Mouse (Mus musculus) thymus, postnatal 10 days (tissue): Measurements from ENCODE around the gene Ccdc102a.

Source experiments
- DNase-seq, 2 experiments: peaks; one replicate each; pipeline ENCODE4 v3.0.0; 2021; ENCODE audit warnings: low spot score in 2 of 2

Gene Ccdc102a

DNA sequence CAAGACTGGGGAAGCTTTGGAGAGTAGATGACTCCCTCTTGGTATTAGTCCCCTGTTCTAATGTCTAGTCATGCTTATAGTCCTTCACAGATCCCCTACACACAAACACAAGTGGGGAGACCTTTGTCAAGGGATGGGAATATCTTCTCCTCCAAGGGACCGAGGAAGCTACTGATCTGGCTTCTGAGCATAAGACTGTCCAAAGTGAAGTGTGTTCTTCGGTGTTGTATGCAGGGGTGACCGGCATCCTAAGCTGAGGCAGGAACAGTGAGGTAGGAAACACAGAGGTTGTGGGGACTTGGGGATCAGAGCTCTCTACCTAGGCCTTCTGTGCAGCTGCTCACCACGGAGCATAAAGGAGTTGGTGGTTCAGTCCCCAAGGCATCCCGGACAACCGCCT lies 4.3 kb upstream of the Ccdc102a start:
- DNase-seq, result no peak

DNA sequence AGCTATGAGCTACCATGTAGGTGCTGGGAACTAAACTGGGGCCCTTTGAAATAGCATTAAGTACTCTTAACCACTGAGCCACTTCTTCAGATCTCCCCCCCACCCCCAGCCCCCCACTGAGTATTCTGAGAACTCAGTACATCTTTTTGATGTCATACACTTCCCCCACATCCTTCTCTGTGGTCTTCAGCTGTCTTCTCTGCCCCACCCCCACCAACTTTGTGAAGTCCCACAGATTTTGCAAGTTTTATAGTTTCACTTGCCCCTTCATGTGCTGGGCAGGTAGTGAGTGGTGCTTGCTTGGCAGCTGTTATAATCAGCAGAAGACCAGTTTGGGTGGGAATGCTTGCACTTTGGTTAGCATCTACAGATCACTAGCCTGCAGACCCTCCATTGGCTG lies 1.4 kb upstream of the Ccdc102a start:
- peak; percentile 18 to 31 for DNase-seq

DNA sequence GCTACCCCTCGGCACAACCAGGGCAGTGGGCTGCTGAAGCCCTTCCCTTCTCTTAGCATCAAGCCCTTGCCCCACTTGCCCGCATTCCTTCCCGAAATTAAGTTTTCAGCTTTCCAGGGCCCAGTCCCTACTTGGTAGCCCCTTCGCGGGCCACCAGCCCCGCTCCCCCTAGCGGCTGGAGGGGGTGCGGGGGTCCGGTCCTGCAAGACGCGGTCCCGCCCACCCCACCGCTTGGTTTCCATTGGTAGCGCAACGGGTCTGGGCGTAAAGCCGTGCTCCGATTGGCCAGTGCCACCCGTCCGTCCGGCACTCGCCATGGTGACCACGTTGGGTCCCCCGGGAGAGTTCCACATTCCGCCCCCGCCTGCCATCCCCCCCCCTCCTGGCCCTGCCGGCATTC lies 546 bp downstream of the Ccdc102a start:
- peak; percentile 77 to 81 for DNase-seq

DNA sequence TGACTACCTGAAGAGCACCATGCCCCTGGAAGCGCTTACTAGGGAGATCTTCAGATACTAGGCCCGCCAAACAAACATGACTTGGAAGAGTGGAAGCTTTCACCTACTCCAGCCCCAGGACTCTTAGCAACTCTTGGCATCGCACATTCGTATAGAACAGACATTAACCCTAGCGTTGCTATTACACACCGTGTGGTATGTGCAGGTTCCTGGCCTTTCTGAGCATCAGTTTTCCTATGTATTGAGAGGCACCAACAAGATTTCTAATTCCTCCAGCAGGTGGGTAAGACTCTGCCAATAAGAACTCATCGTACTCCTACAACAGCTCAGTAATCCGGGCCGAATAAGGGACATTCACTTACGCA lies 956 bp downstream of the Ccdc102a start:
- no peak for DNase-seq

DNA sequence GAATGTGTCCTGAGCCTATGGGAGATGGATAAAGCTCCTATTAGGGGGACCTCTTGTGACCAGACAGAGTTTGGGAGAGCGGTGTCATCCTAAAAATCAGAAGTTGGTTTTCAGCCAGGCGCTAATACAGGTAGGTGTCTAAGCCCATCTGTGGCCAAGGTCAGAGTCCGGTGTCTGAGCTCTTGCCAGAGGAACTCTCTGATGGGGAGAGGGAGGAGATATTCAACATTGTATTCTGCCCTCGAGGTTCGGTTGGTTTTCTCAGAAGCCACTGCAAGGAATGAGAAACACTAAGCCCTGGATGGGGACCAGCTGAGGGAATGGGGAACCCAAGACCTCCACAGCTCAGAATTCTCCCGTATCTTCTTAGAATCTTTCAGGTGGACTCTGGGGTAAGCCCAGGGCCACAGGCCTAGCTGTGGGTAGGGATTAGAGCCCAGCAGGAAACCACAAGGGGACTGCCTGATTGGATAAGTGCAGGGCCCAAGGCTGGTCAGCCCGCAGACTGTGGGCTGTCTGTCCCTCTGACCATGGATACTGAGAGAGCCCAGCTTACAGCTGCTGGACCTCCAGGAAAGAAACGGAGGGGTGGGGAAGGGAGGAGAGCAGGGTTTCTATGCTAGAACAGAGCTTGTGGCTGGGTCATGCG lies 1.5 kb downstream of the Ccdc102a start:
- no peak for DNase-seq

DNA sequence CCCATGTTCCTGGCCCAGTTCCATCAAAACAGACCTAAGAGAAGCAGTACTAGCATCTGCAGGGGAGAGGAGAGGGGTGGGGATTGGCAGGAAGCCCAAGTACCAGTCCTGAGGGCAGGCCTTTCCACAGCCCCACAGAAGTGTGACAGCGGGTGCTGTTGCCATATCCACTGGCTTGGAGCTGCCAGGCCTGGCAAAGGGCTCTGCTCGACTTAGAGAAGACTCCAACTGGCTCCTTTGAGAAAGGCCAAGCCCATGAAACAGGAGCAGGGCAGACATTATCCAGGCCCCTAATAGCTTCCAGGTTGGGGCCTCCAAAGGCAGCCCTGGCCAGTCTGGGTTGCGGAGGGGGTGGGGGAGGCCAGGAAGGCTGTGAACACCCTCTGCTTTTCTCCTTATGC lies 3.2 kb downstream of the Ccdc102a start:
- DNase-seq, result no peak

DNA sequence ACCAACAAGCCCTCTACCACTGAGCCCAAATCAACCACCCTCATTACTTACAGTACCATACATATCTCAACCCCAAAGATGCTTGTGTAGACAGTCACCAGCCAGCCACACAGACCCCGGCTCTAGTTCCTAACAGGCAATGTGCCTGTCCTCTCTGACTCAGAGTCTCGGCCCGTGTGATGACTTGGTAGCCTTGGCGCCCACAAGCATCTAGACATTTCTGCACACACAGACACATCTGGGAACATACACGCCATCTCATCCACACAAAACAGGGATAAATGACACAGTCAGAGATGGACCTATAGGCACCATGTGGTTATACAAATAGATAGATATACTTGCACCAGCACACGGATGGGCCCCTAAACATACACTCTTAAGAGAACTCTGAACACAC lies 3.6 kb downstream of the Ccdc102a start:
- no peak for DNase-seq

DNA sequence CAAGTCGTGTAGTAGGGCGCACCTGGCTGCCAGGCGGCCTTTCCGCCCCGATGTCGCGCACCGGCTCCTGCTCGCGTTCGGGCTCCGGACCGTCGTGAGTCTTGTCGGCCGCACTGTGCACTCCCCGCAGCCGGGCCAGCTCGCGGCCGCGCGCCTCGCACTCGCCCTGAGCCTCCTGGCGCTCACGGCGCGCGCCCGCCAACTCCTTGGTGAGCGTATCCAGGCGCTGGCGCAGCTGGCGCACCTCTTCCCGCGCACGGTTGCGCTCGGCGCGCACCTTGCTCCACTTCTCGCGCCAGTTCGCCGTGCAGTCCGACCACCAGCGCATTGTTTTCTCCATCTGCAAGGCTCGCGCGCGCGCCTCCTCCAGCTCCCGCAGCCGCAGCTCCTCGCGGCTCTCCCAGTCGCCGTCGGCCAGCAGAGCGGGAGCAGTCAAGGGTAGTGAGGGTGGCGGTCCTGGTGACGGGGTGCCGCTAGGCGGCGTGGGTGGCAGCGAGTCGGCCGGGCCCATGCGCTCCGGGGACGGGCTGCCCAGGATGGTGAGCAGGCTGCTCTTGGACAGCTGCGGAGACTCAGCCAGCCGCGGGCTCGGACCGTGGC lies 4.7 kb downstream of the Ccdc102a start:
- peak in 1 of 2 experiments; percentile 26 for DNase-seq

DNA sequence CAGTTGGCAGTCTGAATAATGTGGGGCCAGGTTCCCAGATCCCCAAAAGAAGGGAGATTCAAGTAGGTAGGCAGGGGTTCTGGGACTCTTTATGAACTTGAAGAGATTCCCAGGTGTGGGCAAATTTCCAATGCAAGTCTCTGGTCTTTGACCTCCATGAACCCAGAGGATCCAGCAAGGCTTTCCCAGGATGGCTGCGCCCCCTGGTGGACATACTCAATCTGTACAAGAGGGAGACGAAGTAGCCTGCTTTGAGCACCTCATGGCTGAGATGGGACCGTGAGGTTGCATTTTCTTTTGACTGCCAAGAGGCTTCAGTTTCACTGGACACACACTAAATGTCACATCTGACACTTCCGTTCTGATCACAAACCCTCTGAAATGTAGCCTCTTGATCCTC lies 9.1 kb downstream of the Ccdc102a start:
- peak; percentile 42 to 79 for DNase-seq

DNA sequence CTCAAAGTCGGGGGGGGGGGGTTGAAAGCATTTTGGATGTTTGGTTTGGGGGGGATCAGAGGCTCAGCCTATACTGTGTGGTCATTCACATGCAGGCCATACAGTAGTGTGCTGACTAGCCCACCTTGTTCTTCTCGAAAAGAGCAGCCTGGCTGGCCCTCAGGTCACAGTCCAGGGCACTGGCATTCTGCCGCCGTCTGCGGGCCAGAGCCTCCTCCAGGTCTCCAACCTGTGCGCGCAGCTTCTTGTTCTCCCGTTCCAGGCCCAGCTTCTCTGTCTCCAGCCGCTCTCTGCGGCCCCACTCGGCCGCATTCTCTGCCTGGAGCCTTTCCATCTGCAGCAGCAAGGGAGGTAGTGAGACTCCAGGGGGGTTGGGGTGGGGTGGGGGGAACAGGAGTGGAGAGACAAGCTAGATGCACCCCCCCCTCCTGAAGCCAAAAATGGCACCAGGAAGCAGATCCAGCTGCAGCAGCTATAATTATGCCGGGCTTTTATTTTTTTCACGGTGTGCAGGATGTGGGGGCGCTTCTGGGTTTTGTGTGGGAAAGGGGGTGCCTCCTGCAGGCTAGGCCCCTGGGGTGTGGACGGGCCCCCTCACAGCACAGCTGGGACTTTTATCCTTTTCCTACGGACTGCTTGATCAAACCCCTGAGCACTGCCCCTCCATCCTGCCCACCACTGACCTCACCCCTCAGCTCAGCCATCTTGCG lies 10.2 kb downstream of the Ccdc102a start:
- DNase-seq, result no peak

DNA sequence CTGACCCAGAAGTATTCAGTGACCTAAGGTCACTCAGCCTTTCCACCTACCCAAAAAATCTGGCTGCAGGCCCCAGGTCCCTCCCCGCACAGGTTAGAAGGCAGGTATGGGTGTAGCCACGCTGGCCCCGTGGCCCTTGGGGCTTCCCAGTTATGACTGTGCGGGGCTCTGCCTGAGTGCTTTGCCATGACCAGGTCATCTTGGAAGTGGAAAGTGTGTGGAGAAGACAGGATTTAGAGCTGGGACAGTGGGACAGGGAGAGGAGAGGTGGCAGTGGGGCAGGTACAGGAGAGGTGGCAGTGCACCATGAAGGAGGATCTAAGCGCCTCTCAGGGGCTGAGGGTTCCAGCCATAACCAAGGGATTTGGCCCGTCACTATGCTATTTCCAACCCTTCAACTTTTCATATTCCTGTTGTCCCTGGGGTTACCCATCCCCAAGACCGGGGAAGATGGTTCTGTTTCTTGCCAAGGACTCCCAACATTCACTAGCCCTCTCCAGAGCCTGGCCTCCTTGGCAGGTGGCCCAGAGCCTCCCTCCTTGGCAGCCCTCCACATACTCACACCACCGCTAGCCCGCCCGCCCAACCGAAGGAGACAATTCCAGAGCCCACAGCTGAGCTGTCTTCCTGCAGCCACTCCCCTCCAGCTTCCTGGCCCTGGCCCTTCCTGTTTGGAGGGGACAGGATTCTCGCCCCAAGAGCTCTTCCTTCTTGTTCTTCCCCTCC lies 13.3 kb downstream of the Ccdc102a start:
- no peak for DNase-seq

DNA sequence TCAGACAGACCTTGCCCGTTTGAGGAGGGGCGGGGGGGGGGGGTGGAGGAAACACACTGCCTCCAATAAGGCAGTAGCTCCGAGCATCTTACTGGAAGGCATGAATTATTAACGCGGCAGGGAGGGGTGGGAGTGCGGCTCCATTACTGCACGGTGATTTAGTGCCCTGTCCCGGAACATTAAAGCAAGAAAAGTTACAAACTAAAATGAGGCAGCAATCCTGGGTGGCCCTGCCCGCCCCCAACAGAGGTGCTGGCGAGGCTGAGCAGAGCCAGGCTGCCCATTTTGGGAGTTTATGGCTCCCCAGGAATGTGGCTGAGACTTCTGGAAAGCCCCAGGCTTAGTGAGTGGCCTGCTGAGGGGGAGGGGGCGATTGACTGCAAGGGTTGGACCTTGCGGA lies 14.2 kb downstream of the Ccdc102a start:
- DNase-seq, result no peak

DNA sequence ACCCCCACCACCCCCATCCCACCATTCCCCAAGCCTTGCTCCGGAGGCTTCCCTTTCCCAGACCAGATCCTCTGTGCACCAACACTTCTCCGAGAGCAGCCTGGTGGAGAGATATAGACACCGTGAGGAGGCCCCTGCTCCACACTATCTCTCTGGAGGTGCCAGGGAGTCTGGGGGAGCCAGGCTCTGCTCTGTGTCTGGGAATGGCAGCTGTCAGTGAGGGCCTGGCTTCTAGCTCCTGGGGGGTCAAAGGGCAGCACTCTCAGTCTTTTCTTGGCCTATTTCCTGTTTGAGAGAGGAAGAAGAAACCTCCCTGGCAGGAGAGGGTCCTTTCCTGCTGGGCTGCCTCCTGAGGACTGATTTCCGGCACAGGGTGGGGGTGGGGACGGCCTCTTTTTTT lies 16.9 kb downstream of the Ccdc102a start:
- DNase-seq, result no peak

DNA sequence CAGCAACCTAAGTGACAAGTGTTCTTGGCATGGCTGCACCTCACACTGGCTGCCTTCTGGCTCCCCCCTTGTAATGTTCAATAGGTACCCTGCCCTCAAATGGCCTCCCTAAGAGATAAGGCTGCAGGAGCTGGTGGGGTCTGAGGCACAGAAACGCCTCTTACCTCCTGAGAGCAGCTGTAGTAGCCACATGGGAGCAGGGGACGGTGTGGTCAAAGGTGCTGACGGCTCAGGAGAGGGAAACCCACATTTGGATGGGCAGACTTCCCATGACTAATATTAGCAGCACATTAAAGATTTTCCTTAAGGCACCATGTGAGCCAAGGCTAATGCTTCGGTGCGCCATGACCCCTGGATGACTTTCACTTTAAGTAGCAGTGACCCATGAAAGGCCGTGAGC lies 17.3 kb downstream of the Ccdc102a start:
- no peak for DNase-seq

DNA sequence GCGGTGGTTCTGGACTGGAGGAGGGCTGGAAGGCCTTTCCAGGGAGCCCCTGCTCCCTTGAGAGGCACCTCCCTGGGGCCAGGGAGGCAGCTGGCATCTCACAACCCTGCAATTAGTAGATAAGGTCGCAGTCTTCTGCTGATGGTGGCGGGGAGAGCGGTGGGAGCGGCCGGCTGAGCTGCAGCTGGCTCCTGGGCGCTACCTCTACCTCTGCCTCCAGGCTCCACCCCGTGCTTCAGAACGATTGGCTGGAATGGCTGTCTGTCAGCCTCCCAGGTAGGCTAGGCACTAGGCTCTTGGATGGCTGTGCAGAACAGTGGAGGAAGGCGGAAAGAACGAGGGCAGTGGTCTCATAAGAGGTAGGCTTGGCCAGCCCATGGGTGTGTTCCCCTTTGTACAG lies 18.6 kb downstream of the Ccdc102a start:
- DNase-seq, result no peak

DNA sequence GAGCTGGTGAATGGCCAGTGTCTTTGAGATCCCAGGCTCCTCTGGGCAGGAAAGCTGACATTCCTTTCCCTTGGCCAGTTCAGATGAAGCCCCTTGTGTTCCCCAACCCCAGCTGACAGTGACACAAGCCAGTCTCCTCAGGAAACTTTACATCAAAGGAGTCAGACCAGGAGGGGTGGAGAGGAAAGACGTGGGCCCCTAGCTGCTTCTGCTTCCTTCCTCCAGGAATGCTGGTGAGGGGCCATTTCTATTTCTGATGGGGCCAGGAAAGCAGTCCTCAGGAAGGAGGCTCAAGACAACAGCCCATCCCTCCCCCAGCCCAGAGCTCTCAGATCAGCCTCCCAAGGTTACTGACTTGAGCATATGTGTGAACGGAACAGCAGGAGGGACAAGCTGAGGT lies 25.0 kb downstream of the Ccdc102a start:
- no peak for DNase-seq

DNA sequence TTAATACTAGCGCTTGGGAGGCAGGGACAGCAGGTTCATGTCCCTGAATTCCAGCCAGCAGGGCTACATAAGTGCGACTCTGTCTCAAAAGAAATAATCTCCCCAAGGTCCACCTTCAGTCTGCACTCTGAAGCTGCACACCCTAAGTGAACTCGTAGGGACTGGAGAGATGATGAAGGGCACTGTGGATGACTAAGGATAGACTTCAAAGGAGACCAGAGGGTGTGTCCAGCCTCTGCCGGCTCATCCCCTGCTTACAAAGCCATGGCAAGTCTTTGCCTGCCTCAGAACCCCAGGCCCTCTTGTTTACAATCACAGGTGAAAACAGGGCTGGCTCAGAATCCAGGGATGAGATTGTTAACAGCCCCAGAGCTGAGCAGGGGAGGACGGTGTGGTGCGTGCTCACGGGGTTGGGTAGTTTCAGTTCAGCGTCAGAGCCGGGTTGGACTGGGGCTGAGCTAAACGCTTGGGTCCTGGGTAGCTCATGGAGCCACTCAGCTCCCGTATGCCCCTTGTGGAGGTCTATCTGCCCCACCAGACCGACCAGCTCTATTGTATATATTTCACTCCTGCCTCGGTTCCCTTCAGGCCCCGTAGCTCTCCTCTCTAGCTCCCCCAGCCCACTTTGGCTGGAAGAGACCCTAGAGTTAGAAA lies 29.4 kb downstream of the Ccdc102a start:
- DNase-seq, result no peak

DNA sequence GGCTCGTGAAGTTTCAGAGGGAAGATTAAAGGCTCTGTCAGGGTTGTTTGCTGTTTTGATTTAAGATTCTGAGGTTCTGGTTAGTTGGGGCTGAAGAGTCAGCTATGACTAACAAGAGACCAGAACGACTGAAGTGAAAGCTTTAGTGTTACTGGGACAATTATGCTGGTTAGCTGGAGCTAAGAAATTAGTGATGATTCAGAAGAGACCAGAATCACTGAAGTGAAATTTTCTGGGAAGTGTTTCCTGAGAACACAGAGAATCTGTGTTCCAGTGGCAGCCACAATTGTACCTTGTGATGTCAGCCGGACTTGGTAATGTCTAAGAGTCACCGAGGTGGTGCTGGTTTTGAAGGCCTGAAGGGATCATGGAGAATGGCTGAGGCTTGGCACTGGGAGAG lies 37.2 kb downstream of the Ccdc102a start:
- DNase-seq, result no peak

DNA sequence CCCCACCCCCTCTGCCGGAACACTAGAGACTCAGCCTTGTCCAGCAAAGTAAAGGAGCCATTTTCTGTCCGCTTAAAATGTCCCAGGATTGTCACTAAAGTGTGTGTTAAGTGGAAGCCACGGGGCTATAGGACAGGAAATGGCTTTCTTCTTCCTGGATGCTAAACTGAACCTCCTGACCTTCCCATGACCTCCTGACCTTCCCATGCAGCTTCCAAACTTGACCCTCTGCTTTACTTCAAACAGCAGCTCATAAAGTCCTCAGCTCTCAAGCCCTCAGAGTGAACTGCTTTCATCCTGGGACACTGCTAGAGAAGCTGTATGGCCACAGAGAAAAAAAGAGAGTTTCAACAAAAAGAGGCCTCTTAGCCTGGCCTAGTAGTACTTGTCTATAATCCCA lies 41.1 kb downstream of the Ccdc102a start:
- no peak for DNase-seq

DNA sequence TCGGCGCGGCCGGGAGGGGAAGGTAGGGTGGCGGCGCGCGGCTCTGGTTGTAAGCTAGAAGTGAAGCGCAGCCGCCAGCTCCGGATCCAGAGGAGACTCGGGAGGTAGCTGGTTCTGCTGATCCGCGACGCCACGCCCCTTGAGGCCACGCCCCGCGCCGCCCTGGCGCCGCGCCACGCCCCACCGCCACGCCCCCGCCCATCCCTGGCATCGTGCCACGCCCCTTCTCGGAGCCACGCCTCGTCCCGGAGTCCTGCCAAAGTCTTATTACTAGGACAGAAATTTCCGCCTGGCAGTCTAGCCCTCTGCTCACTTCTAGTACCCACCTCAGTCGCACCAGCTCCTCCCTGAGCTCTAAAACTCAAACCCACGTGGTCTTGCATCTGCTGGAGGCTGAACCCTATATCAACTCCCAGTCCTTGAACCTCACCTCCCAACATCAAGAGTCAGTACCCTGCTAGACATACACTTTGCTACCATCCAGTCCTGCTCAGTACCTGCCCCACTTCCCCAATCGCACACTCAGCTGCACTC lies 41.6 kb downstream of the Ccdc102a start, which contains the start of gene Dok4:
Gene Dok4 (minus strand): TSS at position 134 of the 534 bp plus-strand sequence.
- peak; percentile 72 to 88 for DNase-seq

DNA sequence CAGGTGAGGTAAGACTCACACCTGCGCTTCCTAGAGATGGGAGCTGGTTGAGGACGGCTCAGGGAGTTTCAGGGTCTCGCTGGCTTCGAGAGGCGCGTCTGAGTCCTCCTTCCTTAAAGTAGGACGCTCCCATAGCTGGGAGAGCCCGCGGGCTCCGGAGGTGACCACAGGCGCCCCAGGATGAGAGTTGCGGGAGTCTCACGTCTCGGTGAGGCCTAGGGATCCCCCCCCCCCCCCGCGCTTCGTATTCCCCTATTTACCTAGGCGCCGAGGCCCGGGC lies 42.1 kb downstream of the Ccdc102a start:
- no peak for DNase-seq
